Mouse (Mus musculus): Measurements from ENCODE around the gene Ccdc6.

DNA sequence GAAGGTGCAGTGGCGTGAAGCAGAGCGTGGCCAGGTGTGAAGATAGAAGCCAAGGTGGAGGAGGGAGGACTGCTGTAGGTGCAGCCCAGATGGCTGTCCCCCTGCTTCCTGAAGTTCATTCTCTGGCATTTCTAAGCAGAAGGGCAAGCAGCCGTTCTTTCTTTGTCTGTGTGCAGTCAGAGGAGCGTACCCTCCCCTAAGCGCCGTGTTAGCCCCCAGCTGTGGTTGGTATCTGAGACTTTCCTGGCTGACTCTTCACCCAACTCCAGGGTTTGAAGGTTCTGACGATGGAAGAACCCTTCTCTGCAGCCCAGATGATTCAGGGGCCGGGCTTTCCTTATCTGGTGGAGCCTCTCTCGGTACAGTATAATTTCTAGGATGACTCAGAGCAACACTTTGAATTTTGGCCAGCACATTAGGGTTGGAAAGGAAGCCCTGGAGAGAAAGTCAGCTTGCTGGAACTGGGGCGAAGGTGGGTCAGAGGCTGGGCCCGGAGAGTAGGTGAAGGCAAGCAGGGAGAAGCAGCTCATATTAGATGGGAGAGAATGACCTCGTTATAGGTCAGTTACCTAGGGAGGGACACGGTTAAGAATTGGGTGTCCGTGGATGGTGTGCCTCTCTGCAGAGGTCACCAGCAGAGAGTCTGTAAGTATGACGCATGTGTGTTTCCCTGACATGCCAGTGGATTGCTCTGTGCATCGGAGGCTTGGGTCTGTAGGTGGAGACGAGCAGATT lies 23.9 kb downstream of the Ccdc6 start:
- no peak for TF ChIP-seq CTCF (IDR thresholded peaks at IDR 0.05; ENCODE audit: low read depth, low read length)
- TF ChIP-seq POLR2A (IDR thresholded peaks at IDR 0.05; ENCODE audit: insufficient read depth, low read length): no peak
